Mouse (Mus musculus) ES-Bruce4 (cell line): ENCODE measurements around the gene Ank2.

Source experiments
- CTCF ChIP-seq: IDR thresholded peaks from one replicate; pipeline ENCODE4 v1.8.1; 2011; ENCODE audit warnings: low read depth, low read length
- POLR2A ChIP-seq: IDR thresholded peaks from one replicate; pipeline ENCODE4 v1.8.1; 2011; ENCODE audit warnings: low read length; ENCODE audit not compliant: insufficient read depth

- no peak for TF ChIP-seq CTCF
- TF ChIP-seq POLR2A, result no peak
Measured at GRCm38 (mm10) chr3:127334876-127335275, 164.3 kb downstream of the Ank2 start.
